In the genomic region with DNA sequence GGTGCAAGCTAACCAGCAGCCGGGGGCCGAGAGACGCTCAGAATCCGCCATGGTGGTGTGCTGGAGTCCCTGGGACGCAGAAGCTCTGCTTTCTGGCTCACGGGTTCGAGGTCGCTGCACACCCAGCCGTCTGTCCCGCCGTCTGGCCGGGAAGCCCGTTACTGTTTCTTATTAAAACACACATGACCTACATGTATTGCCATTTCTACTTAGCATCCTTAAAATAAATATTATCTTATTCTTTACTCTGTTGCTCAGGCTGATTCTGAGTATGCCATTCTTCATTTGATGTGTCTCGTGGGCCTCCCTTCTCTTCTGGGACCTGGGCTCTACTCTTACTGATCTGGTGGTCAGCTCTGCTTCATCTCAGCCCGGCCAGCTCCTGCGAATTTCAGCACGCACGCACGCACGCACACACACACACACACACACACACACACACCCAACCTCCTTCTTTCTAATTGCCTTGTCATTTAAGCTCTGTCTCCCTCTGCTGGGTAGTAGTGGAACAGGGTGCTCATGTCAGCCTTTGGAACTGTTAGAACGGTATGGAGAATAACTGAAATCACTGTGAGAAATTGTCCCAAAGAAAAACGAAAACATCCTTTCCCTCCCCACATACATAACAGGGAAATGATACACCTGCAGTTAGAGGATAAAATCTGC, we compare ENCODE assay signal across 8 mouse cellular contexts. TPM values are rescaled to one million over a fixed set of nuclear protein-coding genes. Genes with fewer than 3 reads are reported as not detected.
DNase-seq lines count a peak whose midpoint lies in the region; ATAC-seq and TF ChIP-seq lines count a peak whose summit lies in the region.

Gm6169 (minus strand) TSS at position 51 of the 666 bp plus-strand sequence.

- no peak within 1 kb of the TSS for H3K27ac ChIP-seq in MEL (ENCODE audit: control insufficient read depth, low read depth, low read length)
- H3K27ac ChIP-seq in forebrain, postnatal 0 days (ENCODE audit: low read depth, low read length), result no peak within 1 kb of the TSS

- H3K4me1 ChIP-seq in MEL (ENCODE audit: control insufficient read depth in 1 of 2, insufficient read depth in 2 of 2, low read length in 2 of 2), result no peaks in the 10 kb centered on the region
- H3K4me1 ChIP-seq in forebrain, postnatal 0 days (ENCODE audit: insufficient read depth), result no peaks in the 10 kb centered on the region

- ATAC-seq in CD4-positive, CD25-positive, alpha-beta regulatory T cell, adult 4 months, result no peak
- peak; percentile 73 for ATAC-seq in forebrain, postnatal 0 days

- H3K9me3 ChIP-seq in MEL (replicated peaks; ENCODE audit: insufficient read depth, low read length), result no peaks in the 10 kb centered on the region
- H3K9me3 ChIP-seq in forebrain, postnatal 0 days (ENCODE audit: low read length), result no peaks in the 10 kb centered on the region

- no peaks in the 10 kb centered on the region for H3K36me3 ChIP-seq in MEL (ENCODE audit: control insufficient read depth in 1 of 2, insufficient read depth in 2 of 2, low read length in 2 of 2)
- H3K36me3 ChIP-seq in forebrain, postnatal 0 days (ENCODE audit: insufficient read depth), result peaks cover 7% of the 10 kb centered on the region; the same call in 1 of the 2 replicates

- no peak for TF ChIP-seq POLR2A in MEL (IDR thresholded peaks at IDR 0.05; ENCODE audit: control insufficient read depth in 1 of 2, insufficient read depth in 1 of 2, low read depth in 1 of 2, low read length in 2 of 2, poor library complexity in 1 of 2)

- H3K27me3 ChIP-seq in MEL (ENCODE audit: control insufficient read depth in 1 of 2, insufficient read depth in 2 of 2, low read length in 2 of 2), result peaks cover 0 to 2% of the 10 kb centered on the region in 2 experiments; a peak in 2 of 4 replicates
- no peaks in the 10 kb centered on the region for H3K27me3 ChIP-seq in forebrain, postnatal 0 days (ENCODE audit: insufficient read depth, low read length)

- H3K9ac ChIP-seq in MEL (ENCODE audit: control insufficient read depth, low read depth, low read length, poor library complexity, severe bottlenecking), result no peak within 1 kb of the TSS
- no peak within 1 kb of the TSS for H3K9ac ChIP-seq in forebrain, postnatal 0 days

- peak; percentile 45 to 72 (median 55) for TF ChIP-seq CTCF in MEL (IDR thresholded peaks at IDR 0.05 in 2 of 3, conservative IDR thresholded peaks at IDR 0.05 in 1 of 3; ENCODE audit: control insufficient read depth in 1 of 3, insufficient read depth in 1 of 3, low read depth in 2 of 3, low read length in 3 of 3, poor library complexity in 1 of 3, severe bottlenecking in 1 of 3)
- TF ChIP-seq CTCF in forebrain, postnatal 0 days (IDR thresholded peaks at IDR 0.05; ENCODE audit: low read depth), result peak; percentile 91

- peak; percentile 62 for TF ChIP-seq RAD21 in MEL (IDR thresholded peaks at IDR 0.05; ENCODE audit: low read depth, low read length)

- peak; percentile 39 for DNase-seq in CD4-positive, CD25-positive, alpha-beta regulatory T cell, adult 2 months (ENCODE audit: low read depth, low spot score)
- peak; percentile 67 for DNase-seq in MEL (ENCODE audit: low read depth, low spot score)
- peak; percentile 10 for DNase-seq in cerebellum, adult 11-12 months
- peak; percentile 84 for DNase-seq in forebrain, postnatal 0 days
- DNase-seq in large intestine, adult 2 months (ENCODE audit: low read depth, low spot score), result peak; percentile 19
- DNase-seq in lung, postnatal 14 days, result peak; percentile 45
- peak; percentile 74 for DNase-seq in right cerebral cortex, postnatal 14 days

- no peak within 1 kb of the TSS for H3K4me2 ChIP-seq in forebrain, postnatal 0 days (ENCODE audit: low read depth)

- TF ChIP-seq EP300 in MEL (IDR thresholded peaks at IDR 0.05; ENCODE audit: low read depth in 1 of 2, low read length in 2 of 2), result no peak

- no peak within 1 kb of the TSS for H3K4me3 ChIP-seq in MEL (ENCODE audit: control insufficient read depth in 1 of 2, insufficient read depth in 1 of 2, low read depth in 2 of 2, low read length in 2 of 2)
- no peak within 1 kb of the TSS for H3K4me3 ChIP-seq in forebrain, postnatal 0 days (ENCODE audit: low read depth, low read length)

- 70% methylated on average over 22 of the region's 22 CpGs for WGBS in forebrain, postnatal 0 days
- 63% methylated on average over 22 of the region's 22 CpGs for WGBS in large intestine, adult 2 months

- no peaks in the 10 kb centered on the region for H3K79me2 ChIP-seq in MEL (ENCODE audit: control insufficient read depth, insufficient read depth, low read length, poor library complexity)

TF ChIP-seq in MEL, 35 proteins besides CTCF, POLR2A, EP300 and RAD21:
- TF ChIP-seq SMC3 (IDR thresholded peaks at IDR 0.05; ENCODE audit: low read depth, low read length), result peak; percentile 76
- peak; percentile 36 for TF ChIP-seq ZC3H11A (IDR thresholded peaks at IDR 0.05; ENCODE audit: low read depth, low read length)
- no peak for TF ChIP-seq ELF1 (IDR thresholded peaks at IDR 0.05; ENCODE audit: low read depth, low read length)

RNA-seq across cellular contexts. Expression of gene Gm6169, which starts in this region (rescaled TPM):
- 1 to 10 TPM; 5.9 to 6.9 TPM for polyA plus RNA-seq in CD4-positive, CD25-positive, alpha-beta regulatory T cell, adult 4 months (2017; shearing (Covaris generic))
- 1.9 and 2.1 TPM in 2 replicates for total RNA-seq in MEL (2012; rRNA removed)
- 1 to 10 TPM in 1 of 2 experiments, not detected in 1; 3.6 TPM for polyA plus RNA-seq in MEL (2012; ENCODE audit: insufficient read depth in 1 of 2, insufficient read length in 2 of 2, low read depth in 1 of 2, low replicate concordance in 2 of 2, missing spikeins in 1 of 2)
- total RNA-seq in forebrain, postnatal 0 days (2014; rRNA removed), result 0.62 TPM in 1 of 2 replicates, not detected in the other
- polyA plus RNA-seq in forebrain, postnatal 0 days (2015; fragmentation: Nextera tagmentation; extraction: Ambion mirVana), result 1.0 and 1.7 TPM in 2 replicates
- 3.8 and 5.5 TPM in 2 replicates for polyA plus RNA-seq in large intestine, adult 2 months (2012; rRNA removed)

Comparison
In these comparisons a context has a peak if more than half of its experiments do, and no peak if none do; other contexts are left out.
1. DNase-seq: peak in every context shown above with its lines; median percentile 84 in forebrain, postnatal 0 days; 74 in right cerebral cortex, postnatal 14 days; 67 in MEL; 45 in lung, postnatal 14 days; 39 in CD4-positive, CD25-positive, alpha-beta regulatory T cell, adult 2 months; 19 in large intestine, adult 2 months; 10 in cerebellum, adult 11-12 months.